Mouse (Mus musculus): ENCODE results near the gene Stard13.

DNA sequence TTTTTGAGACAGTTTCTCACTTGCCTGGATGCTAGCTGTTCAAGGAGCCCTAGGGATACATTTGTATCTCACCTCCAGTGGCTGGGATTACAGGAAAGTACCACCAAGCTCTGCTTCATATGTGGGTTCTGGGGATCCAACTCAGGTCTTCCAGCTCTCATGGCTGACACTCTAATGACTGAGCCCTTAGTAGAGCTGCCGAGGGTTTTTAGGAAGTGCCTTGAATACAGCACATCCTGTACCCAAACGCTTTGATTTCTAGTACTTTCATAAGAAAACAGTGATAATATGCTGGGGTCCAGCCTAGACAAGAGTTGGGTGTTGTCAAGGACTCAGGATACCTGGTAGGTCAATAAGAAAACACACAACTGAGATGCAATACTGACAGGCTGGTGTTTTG, 23.6 kb downstream of the Stard13 start:
- no peak for TF ChIP-seq CTCF (IDR thresholded peaks at IDR 0.05; ENCODE audit: extremely low read depth, insufficient read depth, low read length)
- no peak for TF ChIP-seq POLR2A (IDR thresholded peaks at IDR 0.05; ENCODE audit: extremely low read depth, insufficient read depth, low read length)
